Mouse (Mus musculus): ENCODE results near the gene Serpinb9b.

DNA sequence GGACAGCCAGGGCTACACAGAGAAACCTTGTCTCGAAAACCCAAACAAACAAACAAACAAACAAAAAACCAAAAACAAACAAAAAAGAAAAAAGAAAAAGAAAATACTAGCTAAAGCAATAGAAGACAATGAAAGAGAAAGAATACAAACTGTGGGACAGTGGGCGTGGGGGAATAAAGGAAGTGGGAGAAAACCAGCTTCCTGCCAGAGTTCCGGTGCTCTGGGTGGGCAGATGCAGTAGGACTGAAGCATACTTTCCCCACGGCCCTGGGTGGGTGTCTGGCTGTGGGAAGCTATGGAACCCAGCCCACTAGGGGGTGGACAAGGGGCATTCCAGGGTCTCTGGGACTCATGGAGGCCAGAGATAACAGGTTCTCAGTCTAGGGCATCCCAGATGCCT, 21.0 kb downstream of the Serpinb9b start:
- no peak for TF ChIP-seq CTCF (IDR thresholded peaks at IDR 0.05; ENCODE audit: insufficient read depth, low read length)
- no peak for TF ChIP-seq POLR2A (IDR thresholded peaks at IDR 0.05; ENCODE audit: borderline replicate concordance, extremely low read depth, low read depth, low read length)

Data from lung, adult 2 months (tissue).